Mouse (Mus musculus) heart, adult 8-10 months (tissue): ENCODE measurements around the gene Gm20873. TPM values are rescaled to one million over a fixed set of nuclear protein-coding genes. Genes with fewer than 3 reads are reported as not detected.
"Not testable (repeated sequence)": the region's sequence is repeated elsewhere in the genome, so short reads cannot be mapped to it uniquely, and the experiment has no call there.

Experiments used
- DNase-seq: peaks from one replicate; pipeline ENCODE4 v3.0.0; 2022; ENCODE audit warnings: low spot score
- total RNA-seq, 4 experiments: library from RNA; stranded (reverse); gene quantifications; 2 replicates each; pipeline ENCODE4 v1.2.4; 2022

Gm20873 gene
- total RNA-seq: not detected

DNA sequence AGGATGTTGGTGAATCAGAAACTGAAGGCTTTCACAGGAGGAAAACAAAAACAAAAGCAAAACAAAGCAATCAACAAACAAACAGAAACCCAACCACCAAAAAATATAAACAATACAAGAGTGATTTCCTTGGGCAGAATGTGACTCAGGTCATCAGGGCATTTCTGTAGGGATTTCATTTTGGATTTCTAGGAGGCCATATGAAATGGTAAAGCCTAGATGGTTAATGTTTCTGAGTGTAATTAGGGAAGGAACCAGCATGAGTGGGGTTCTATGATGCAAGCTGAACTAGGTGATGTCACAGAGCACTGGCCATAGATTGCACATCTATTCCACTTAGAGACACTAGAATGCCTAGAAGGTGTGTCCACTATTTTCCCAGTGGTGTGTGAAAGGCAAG lies at the start of gene Gm20873:
TSS of gene Gm20873 (plus strand) at position 301 of the 400 bp plus-strand sequence.
- not testable (repeated sequence) for DNase-seq

DNA sequence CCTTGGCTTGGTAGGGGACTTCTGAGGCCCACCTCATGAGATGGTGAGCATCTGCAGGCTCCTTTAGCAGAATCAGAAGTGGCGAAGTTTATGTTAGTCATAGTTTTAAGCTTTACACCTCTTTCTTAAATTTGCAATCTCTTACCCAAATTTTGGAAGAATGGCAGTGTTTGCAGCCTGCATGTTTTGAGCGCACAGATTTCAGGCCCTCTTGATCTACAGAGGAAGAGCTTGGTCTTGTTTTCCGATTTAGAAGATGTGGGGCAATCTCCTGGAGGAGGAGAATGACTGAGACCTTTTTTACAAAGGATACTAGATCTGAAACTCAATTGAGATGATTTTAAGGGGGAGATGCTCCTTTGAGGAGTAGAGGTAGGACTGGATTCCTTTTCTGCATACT lies 29.0 kb upstream of the Gm20873 start, which contains the start of gene Gm21746:
TSS of gene Gm21746 (minus strand) at position 101 of the 400 bp plus-strand sequence.
- DNase-seq: not testable (repeated sequence)

Other genes starting within 250 kb of the Gm20873 start
- not detected for gene Gm21746, start 29.1 kb upstream of the Gm20873 start, total RNA-seq